Mouse (Mus musculus): ENCODE data around the gene Zbtb42.

Gene Zbtb42

DNA sequence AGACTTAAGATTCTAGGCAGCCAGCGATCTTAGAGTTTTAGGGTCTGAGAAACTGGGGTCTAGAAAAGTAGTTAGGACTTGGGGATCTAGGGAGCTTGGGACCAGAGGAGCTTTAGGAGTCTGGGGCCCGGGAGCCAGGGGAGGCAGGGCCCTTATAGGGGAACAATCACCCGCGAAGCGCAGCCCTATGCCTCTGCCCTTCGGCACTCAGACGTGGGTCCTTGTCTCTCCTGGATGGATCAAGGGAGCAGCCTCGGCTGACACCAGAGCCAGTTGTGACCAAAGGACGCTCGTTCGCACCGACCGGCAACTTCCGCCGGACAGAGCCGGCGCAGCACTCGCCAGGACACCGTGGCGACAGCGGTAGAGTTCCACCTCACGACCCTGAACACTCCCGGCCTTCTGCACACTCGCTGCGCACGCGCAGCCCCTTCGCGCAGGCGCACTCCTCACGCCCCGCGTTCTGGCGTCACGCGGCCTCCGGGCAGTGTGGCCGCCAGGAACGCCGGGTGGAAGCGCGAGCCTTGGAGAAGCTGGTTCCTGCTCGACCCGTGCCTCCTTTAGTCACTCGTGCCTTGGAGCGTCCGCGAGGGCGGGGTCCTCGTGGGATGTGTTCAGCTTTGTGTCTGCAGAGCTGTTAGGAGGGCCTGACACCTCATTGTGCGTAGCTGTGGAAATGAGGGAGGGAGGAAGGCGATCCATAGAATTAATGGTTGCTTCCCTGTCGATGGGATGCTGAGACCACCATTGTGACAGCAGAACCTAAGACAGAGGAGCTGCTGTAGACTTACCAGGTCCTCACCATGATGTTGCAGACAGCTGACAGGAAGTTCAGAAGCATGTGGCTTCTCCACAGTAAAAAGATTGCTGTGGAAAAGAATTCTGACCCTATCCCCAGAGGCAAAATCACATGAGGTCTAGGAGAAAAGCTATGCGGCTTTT is 14.8 kb downstream of the Zbtb42 start:
- peak; percentile 97 for DNase-seq

DNA sequence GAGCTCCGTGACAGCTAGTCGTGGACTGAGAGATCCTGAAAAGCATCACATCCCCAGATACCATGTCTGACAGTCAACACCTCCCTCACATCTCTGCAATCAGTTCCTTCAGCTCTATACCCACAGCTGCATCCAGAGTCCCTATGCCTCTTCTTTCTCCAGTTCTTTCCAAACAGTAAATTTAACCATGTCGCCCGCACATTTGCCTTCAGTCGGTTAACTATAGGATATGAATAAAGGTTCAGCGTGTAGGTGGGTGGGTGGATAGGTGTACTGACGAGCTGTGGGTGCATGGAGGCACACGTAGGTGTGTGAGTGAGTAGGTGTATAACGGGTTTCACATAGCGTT is 15.5 kb downstream of the Zbtb42 start:
- DNase-seq = no peak

GRCm38 (mm10) chr12:112696806-112697425 is 18.3 kb downstream of the Zbtb42 start:
- no peak for DNase-seq

DNA sequence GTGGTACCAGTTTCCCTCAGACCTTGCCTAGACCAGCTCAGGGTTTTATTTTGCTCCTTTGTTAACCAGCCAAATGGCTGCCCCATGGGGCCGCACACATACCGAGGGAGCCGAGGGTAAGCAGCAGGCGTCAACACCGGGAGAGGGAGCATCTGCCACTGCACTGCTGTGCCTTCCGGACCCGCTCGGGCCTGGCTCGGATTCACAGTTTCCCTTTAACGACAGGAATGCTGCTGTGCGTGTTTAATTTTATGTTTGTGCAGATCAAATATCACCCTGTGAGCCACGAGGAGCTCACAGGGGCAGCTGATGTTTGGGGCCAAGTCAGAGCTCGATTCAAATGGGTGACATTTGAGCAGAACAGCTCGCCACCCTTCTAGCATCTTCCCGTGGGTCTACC is 21.9 kb downstream of the Zbtb42 start:
- peak; percentile 49 for DNase-seq

DNA sequence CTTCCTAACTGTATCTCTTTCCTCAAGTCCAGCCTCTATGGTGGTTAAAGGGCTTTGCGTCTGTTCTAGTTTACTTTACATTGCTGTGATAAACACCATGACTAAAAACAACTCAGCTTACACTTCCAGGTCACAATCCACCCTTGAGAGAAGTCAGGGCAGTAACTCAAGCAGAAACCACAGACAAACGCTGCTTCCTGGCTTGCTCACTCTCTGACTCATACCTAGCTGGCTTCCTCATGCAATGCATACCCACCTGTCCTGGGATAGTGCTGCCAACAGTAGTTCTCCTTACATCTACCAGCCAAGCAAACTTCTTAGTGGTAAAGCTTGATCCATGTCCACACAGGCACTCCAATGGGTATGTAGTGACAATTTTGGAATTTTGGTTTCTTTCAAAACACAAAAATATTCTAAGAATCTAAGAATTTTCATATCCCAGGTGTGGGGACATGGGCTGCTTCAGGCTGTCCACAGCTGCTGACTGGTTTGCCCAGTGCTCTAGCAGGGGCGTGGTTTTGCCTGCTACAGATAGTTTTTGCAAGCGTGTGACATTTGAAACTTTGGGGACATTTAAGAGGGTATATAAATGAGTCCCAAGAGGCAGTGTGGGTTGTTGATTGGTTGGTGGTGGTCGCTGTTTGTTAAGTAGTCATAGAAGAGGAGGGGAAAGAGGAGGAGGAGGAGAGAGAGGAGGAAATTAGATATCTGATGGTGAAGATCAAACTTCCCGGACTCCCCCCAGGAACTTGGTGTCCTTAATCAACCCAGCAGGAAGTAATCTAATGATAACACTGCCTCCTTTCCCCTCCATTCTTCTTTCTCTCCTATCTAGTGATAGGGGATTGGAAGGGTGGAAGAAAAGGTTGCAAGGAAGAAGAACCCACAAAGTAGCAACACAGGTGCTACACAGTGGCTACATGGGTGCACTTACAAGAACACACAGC is 24.0 kb downstream of the Zbtb42 start:
- DNase-seq = no peak

DNA sequence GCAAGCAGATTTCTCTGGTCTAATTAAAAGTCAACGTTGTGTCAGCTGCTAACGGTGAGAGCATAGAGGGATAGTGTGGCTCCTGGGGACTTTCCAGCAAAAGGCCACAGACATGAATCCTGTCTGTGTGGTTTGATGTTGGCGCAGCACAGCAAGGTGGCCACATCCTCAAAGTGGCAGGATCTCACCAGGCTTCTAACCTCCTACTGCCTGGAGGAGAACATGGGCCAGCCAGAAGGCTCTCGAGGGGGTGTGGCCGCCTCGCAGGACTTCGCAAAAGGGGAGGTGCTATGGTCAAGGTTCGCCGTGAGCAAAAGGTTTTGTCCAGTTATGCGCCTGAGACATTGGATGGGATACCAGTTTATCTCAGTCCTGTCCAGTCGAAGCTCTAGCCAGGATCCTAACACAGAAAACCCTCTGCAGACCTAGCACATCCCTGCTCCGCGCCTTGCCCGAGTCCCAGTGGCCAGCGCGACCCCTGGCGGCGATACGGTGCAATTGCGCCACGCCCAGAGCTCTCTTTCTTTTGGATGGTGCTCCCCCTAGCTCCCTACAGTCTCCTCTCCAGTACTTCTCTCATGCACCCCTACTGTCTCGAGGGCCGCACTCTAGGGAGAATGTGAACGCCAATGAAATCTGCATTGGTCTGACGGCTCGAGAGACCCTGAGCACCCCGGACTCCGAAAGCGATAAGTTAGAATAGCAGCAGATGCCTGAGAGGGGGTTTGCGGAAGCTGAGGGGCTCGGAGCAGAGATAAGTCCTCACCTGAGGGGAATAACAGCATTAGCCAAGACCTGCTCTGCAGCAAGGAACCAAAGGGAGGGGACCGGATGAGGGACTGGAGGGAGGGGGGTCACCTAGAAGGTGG is 28.3 kb downstream of the Zbtb42 start:
- peak; percentile 94 for DNase-seq

GRCm38 (mm10) chr12:112707573-112707869 is 28.9 kb downstream of the Zbtb42 start:
- DNase-seq = no peak

DNA sequence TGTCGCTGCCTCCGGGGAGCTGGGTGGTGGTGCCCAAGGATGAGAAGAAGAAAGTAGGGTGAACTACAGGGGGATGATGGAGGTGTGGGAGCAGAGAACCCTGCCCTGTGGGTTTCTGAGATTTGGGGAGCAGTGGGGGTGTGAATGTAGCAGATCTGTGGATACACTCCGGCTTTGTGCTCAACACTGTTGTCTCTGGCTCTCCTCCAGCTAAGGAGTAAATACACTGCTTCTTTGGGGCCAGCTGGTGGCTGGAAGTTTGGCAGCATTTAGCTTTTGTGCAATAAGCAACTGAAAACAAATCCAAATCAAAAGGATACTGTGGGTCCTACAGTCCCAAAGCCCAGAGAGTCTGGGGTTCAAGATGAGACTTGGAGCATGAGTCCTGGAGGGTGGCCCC is 35.4 kb downstream of the Zbtb42 start:
- peak; percentile 58 for DNase-seq

DNA sequence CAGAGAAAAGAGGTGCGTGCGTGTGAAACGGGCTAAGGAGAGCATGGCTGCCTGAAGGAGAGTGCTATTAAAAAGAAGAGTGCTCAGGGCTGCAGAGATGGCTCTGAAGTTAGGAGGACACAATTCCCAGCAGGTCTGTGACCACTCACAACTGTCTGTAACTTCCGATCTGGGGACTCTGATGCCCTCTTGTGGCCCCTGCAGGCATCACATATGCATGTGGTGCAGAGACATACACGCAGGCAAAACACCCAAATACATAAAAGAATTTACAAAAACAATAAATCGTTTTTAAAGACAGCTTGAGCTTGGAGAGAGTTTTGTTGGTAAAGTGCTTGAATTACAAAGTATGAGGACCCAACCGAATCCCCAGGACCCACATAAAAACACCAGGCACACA is 38.5 kb downstream of the Zbtb42 start:
- DNase-seq = peak; percentile 81

DNA sequence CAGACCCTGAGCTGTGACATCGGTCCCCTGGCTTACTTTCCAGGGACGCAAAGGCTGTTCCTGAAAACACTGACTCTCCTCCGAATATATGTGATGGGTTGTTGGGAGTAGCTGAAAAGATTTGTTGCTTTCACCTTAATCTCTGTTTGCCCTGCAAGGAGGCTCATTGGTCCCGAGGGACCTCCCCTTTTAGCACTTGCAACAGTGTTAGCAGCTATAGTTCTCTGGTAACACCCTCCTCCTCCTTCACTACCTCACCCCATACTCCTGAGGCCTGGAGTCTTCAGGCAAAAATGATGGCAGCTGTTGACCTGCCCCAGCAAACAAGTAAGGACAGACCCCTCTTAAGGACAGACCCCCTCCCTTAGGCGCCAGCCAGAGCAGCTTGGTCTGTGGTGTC is 40.4 kb downstream of the Zbtb42 start:
- DNase-seq = no peak

- peak; percentile 45 for DNase-seq
Observed at GRCm38 (mm10) chr12:112720216-112720615, 41.6 kb downstream of the Zbtb42 start, which contains the start of gene Cep170b. Gene Cep170b, plus strand, starts transcription at chr12:112720455.

- no peak for DNase-seq
Observed at GRCm38 (mm10) chr12:112720890-112721423, 42.3 kb downstream of the Zbtb42 start.

DNA sequence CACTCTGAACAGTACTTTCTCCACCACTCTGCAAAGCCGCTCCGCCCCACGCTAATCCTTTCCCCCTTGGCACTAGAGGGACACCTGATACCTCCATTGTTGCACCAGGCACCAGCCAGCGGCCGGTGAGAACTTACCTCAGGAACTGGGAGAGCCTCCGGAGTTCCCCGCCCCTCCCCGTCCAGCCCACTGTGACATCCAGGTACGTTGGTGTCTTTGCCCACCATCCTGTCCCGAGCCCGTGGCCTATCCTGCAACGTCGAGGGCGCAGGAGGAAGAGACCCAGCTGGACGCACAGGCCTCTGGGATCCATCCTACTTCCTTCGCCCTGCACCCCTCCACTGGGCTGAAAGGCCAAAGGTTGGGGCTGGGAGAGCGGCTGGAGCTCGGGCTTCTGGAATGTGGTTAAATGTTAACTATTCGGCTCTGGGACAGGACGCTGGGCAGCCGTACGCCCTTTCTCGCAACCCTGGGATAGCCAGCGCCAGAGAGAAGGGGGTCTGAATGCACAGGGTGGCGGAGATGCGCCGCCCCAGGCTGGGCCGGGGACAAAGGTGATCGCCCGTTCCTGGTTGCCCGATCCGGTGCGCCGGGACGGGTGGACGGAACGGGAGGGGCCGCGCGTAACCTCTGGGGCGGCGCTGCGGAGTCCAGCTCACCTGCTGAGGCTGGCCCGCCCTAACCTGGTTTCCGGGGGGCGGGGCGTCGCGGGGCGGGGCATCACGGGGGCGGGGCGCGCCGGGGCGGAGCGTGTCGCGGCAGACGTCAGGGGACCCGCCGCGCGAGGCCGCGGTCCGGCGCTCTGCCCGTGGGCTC is 43.0 kb downstream of the Zbtb42 start:
- DNase-seq = peak; percentile 86

- peak; percentile 78 for DNase-seq
Observed at GRCm38 (mm10) chr12:112722240-112723027, 43.8 kb downstream of the Zbtb42 start.

- DNase-seq = no peak
Observed at GRCm38 (mm10) chr12:112723028-112723330, 44.4 kb downstream of the Zbtb42 start.

GRCm38 (mm10) chr12:112723445-112723844 is 44.8 kb downstream of the Zbtb42 start:
- DNase-seq = no peak

DNA sequence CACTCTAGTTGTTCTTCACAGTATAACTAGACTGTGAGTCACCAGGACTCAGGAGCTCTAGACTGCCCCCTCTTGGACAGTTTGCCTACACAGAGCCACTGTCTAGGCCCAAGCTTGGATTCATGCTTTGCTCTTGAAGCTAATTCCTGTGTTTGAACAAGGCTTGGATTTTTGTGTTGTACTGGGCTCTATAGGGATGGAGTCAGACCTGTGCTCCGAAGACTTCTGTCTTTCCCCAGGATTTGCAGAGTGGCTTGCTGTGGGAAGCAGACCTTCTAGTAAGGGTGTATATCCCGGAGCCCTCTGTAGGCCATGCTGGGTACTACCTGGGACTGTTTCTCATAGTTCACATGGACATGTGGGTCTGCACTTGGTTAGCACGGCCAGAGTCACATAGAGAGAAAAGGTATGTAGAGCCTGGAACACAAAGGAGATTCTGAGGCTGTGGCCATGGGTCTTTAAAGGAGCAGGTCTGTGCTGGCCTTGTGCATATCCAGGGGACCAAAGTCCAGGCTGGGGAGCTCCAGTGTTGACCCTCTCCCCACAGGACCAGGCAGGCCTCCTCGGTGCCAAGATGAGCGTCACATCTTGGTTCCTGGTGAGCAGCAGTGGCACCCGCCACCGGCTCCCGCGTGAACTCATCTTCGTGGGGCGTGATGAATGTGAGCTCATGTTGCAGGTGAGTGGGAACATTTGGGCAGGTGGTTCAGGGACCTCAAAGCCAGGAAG is 45.6 kb downstream of the Zbtb42 start:
- DNase-seq = peak; percentile 88

DNA sequence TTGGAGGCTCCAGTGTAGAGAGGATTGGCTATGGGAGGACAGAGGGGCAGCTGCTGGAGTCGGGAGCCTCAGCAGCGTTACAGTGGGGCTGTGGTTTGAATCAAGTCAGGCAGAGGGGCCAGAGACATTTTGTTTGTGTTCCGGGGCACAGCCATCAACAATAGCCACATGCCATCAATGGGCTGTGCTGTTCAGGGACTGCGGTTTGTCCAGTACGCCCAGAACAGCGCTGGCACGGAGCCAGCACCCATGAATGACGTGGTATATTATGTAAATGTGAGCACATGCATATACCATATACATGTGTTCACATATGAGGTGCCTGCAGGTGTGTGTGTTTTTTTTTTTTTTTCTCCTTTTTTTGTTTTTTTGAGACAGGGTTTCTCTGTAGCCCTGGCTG is 49.2 kb downstream of the Zbtb42 start:
- no peak for DNase-seq

DNA sequence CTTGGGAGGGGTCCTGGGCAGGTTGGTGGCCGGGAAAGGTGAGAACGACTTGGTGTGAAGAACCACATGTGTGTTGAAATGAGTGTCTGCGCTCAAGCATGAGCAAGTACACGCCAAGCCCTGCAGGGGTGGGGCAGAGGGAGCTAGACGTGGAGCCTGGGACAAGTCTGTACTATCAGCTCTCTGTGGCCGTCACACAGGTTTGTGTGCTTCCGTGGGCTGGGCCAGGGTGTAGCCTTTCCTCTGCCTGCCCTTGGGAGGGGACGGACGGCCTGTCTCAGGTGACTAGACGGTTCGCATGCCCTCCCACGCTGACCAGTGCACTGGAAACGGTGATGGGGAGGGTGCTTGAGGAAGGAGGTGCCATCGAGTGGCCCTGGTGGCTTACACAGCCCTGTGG is 52.2 kb downstream of the Zbtb42 start:
- DNase-seq = no peak
